12 mouse cellular contexts compared by ENCODE assay signal in genomic region chr14:115450938-115451337, GRCm38 (mm10).
DNase-seq lines count a peak whose midpoint lies in the region; ATAC-seq and TF ChIP-seq lines count a peak whose summit lies in the region.
"Had no signal": no experiment of that assay in that cellular context is flagged by ENCODE, and none has a peak within 500 bp of the region (broad histone marks: within the 10 kb centered on the region; RNA-seq: fewer than 3 reads in every experiment).

No protein-coding gene starts in this region.

- no peak for DNase-seq in midbrain, embryonic 11.5 days (ENCODE audit: low spot score, missing footprints)
- peak; percentile 20 for DNase-seq in embryo, embryonic 9.5 days (ENCODE audit: extremely low spot score)
- DNase-seq in midbrain, postnatal 0 days (ENCODE audit: low spot score): peak; percentile 66
- DNase-seq in urinary bladder, adult 2 months (ENCODE audit: low spot score): no peak
- DNase-seq: thymus, postnatal 36 days had no signal

- no peak overlapping the region for H3K4me2 ChIP-seq in intestine, postnatal 0 days (replicated peaks; ENCODE audit: low read depth)
- no peak overlapping the region for H3K4me2 ChIP-seq in intestine, embryonic 16.5 days (ENCODE audit: low read depth, low read length)
- no peak overlapping the region for H3K4me2 ChIP-seq in midbrain, embryonic 13.5 days (replicated peaks)
- no peak overlapping the region for H3K4me2 ChIP-seq in midbrain, embryonic 11.5 days
- H3K4me2 ChIP-seq in midbrain, postnatal 0 days (ENCODE audit: low read depth, low read length, poor library complexity, severe bottlenecking): no peak overlapping the region
- H3K4me2 ChIP-seq: neural tube, embryonic 12.5 days had no signal

- H3K4me3 ChIP-seq in intestine, postnatal 0 days (ENCODE audit: low read depth, low read length): no peak overlapping the region
- no peak overlapping the region for H3K4me3 ChIP-seq in intestine, embryonic 16.5 days (ENCODE audit: low read length)
- H3K4me3 ChIP-seq in midbrain, embryonic 13.5 days (replicated peaks): no peak overlapping the region
- H3K4me3 ChIP-seq in midbrain, embryonic 11.5 days (ENCODE audit: low read depth, low read length): no peak overlapping the region
- H3K4me3 ChIP-seq in midbrain, postnatal 0 days (ENCODE audit: low read depth, low read length): no peak overlapping the region
- H3K4me3 ChIP-seq: neural tube, embryonic 12.5 days had no signal

- H3K9me3 ChIP-seq in intestine, postnatal 0 days (ENCODE audit: control insufficient read depth): no peaks in the 10 kb centered on the region
- no peaks in the 10 kb centered on the region for H3K9me3 ChIP-seq in intestine, embryonic 16.5 days (ENCODE audit: control insufficient read depth, low read length)
- no peaks in the 10 kb centered on the region for H3K9me3 ChIP-seq in midbrain, embryonic 13.5 days
- H3K9me3 ChIP-seq in midbrain, embryonic 11.5 days (ENCODE audit: control insufficient read depth, low read length): no peaks in the 10 kb centered on the region
- H3K9me3 ChIP-seq in midbrain, postnatal 0 days (ENCODE audit: low read length): no peaks in the 10 kb centered on the region
- H3K9me3 ChIP-seq: neural tube, embryonic 12.5 days had no signal

- 48% methylated on average over 2 of the region's 2 CpGs for WGBS in intestine, postnatal 0 days
- 57% methylated on average over 2 of the region's 2 CpGs for WGBS in intestine, embryonic 16.5 days
- 57% methylated on average over 2 of the region's 2 CpGs for WGBS in midbrain, embryonic 13.5 days
- WGBS in midbrain, embryonic 11.5 days: 69% methylated on average over 2 of the region's 2 CpGs
- WGBS in midbrain, postnatal 0 days: 49% methylated on average over 2 of the region's 2 CpGs

- H3K36me3 ChIP-seq in intestine, postnatal 0 days (ENCODE audit: control insufficient read depth, insufficient read depth): no peaks in the 10 kb centered on the region
- no peaks in the 10 kb centered on the region for H3K36me3 ChIP-seq in intestine, embryonic 16.5 days (ENCODE audit: control insufficient read depth, insufficient read depth, low read length)
- H3K36me3 ChIP-seq in midbrain, embryonic 13.5 days: no peaks in the 10 kb centered on the region
- H3K36me3 ChIP-seq in midbrain, embryonic 11.5 days (ENCODE audit: control insufficient read depth, insufficient read depth, low read length): no peaks in the 10 kb centered on the region
- no peaks in the 10 kb centered on the region for H3K36me3 ChIP-seq in midbrain, postnatal 0 days (ENCODE audit: insufficient read depth, low read length)
- H3K36me3 ChIP-seq: neural tube, embryonic 12.5 days had no signal

- no peaks in the 10 kb centered on the region for H3K4me1 ChIP-seq in intestine, postnatal 0 days (replicated peaks; ENCODE audit: control insufficient read depth, insufficient read depth, low read length)
- no peaks in the 10 kb centered on the region for H3K4me1 ChIP-seq in intestine, embryonic 16.5 days (ENCODE audit: control insufficient read depth, insufficient read depth, low read length)
- H3K4me1 ChIP-seq in midbrain, embryonic 13.5 days (replicated peaks): no peaks in the 10 kb centered on the region
- no peaks in the 10 kb centered on the region for H3K4me1 ChIP-seq in midbrain, embryonic 11.5 days (ENCODE audit: control insufficient read depth, insufficient read depth, low read length)
- no peaks in the 10 kb centered on the region for H3K4me1 ChIP-seq in midbrain, postnatal 0 days (ENCODE audit: insufficient read depth, low read length)
- H3K4me1 ChIP-seq: neural tube, embryonic 12.5 days had no signal

- peak; percentile 23; the same call in 1 of the 2 replicates for TF ChIP-seq CTCF in intestine, postnatal 0 days (IDR thresholded peaks at IDR 0.05; ENCODE audit: low read depth)
- TF ChIP-seq CTCF in midbrain, postnatal 0 days (IDR thresholded peaks at IDR 0.05): peak; percentile 82

- no peak overlapping the region for H3K27ac ChIP-seq in intestine, postnatal 0 days (ENCODE audit: low read depth, low read length)
- no peak overlapping the region for H3K27ac ChIP-seq in intestine, embryonic 16.5 days (ENCODE audit: low read length)
- H3K27ac ChIP-seq in midbrain, embryonic 13.5 days: no peak overlapping the region
- no peak overlapping the region for H3K27ac ChIP-seq in midbrain, embryonic 11.5 days (ENCODE audit: low read depth, low read length)
- no peak overlapping the region for H3K27ac ChIP-seq in midbrain, postnatal 0 days (ENCODE audit: low read depth, low read length)
- H3K27ac ChIP-seq: macrophage; neural tube, embryonic 12.5 days had no signal

- no peak for ATAC-seq in intestine, postnatal 0 days
- no peak for ATAC-seq in intestine, embryonic 16.5 days
- ATAC-seq in midbrain, embryonic 13.5 days: 0 out of 2 replicates have a peak, but pooled peaks have one; percentile 40
- no peak for ATAC-seq in midbrain, embryonic 11.5 days (ENCODE audit: low FRiP score)
- ATAC-seq in midbrain, postnatal 0 days (ENCODE audit: low FRiP score): no peak
- ATAC-seq: activated CD4-positive, CD25-positive, alpha-beta regulatory T cell, adult 4 months; inflammation-experienced regulatory T-cells, adult 6 months had no signal

- H3K27me3 ChIP-seq in intestine, postnatal 0 days (replicated peaks; ENCODE audit: control insufficient read depth, insufficient read depth, low read length): no peaks in the 10 kb centered on the region
- no peaks in the 10 kb centered on the region for H3K27me3 ChIP-seq in intestine, embryonic 16.5 days (replicated peaks; ENCODE audit: control insufficient read depth, insufficient read depth, low read length)
- no peaks in the 10 kb centered on the region for H3K27me3 ChIP-seq in midbrain, embryonic 13.5 days
- no peaks in the 10 kb centered on the region for H3K27me3 ChIP-seq in midbrain, embryonic 11.5 days (ENCODE audit: control insufficient read depth, insufficient read depth, low read length)
- H3K27me3 ChIP-seq in midbrain, postnatal 0 days (ENCODE audit: insufficient read depth, low read length): no peaks in the 10 kb centered on the region
- H3K27me3 ChIP-seq: neural tube, embryonic 12.5 days had no signal

- H3K9ac ChIP-seq in intestine, postnatal 0 days (ENCODE audit: low read depth, low read length): no peak overlapping the region
- H3K9ac ChIP-seq in intestine, embryonic 16.5 days (ENCODE audit: low read depth, low read length): no peak overlapping the region
- H3K9ac ChIP-seq in midbrain, embryonic 13.5 days (replicated peaks): no peak overlapping the region
- no peak overlapping the region for H3K9ac ChIP-seq in midbrain, embryonic 11.5 days (ENCODE audit: low read length)
- H3K9ac ChIP-seq in midbrain, postnatal 0 days (replicated peaks; ENCODE audit: low read length, poor library complexity, severe bottlenecking): no peak overlapping the region
- H3K9ac ChIP-seq: neural tube, embryonic 12.5 days had no signal

Comparison
In these comparisons a context has a peak if more than half of its experiments do, and no peak if none do; other contexts are left out.
1. DNase-seq: peak in embryo, embryonic 9.5 days (single experiment) and midbrain, postnatal 0 days (single experiment); none in midbrain, embryonic 11.5 days (single experiment) and urinary bladder, adult 2 months (single experiment).